Mouse (Mus musculus) lung, postnatal 0 days (tissue): ENCODE measurements around the gene Ccdc191. TPM values are rescaled to one million over a fixed set of nuclear protein-coding genes. Genes with fewer than 3 reads are reported as not detected.

Source experiments
- ATAC-seq: fragments of 200-750 bp; cut with Nextera tagmentation; 2 replicates; pipeline ENCODE4 v1.8.0; 2017; ENCODE audit warnings: moderate library complexity
- DNase-seq: peaks from one replicate; pipeline ENCODE4 v3.0.0-alpha.2; 2016; ENCODE audit warnings: low spot score
- H3K27ac ChIP-seq: fragments of 300-500 bp; sonication (generic); 2 replicates; pipeline ENCODE4 v1.5.1; 2014; ENCODE audit warnings: antibody characterized with exemption, mild to moderate bottlenecking, low read length, mixed read lengths
- H3K27me3 ChIP-seq: fragments of 300-500 bp; sonication (generic); replicated peaks from 2 replicates; pipeline ENCODE4 v1.6.1; 2014; ENCODE audit warnings: low read length, mixed read lengths; ENCODE audit not compliant: insufficient read depth
- H3K36me3 ChIP-seq: fragments of 300-500 bp; sonication (generic); 2 replicates; pipeline ENCODE4 v1.6.1; 2014; ENCODE audit warnings: low read length, mixed read lengths; ENCODE audit not compliant: insufficient read depth
- H3K4me1 ChIP-seq: fragments of 300-500 bp; sonication (generic); 2 replicates; pipeline ENCODE4 v1.6.1; 2014; ENCODE audit warnings: antibody characterized with exemption, low read depth, low read length, mixed read lengths; ENCODE audit not compliant: insufficient read depth
- H3K4me2 ChIP-seq: fragments of 300-500 bp; sonication (generic); replicated peaks from 2 replicates; pipeline ENCODE4 v1.6.1; 2014; ENCODE audit warnings: low read depth, mild to moderate bottlenecking, low read length, moderate library complexity, mixed read lengths
- H3K4me3 ChIP-seq: fragments of 300-500 bp; sonication (generic); 2 replicates; pipeline ENCODE4 v1.5.1; 2014; ENCODE audit warnings: low read depth, low read length
- H3K9ac ChIP-seq: fragments of 300-500 bp; sonication (generic); replicated peaks from 2 replicates; pipeline ENCODE4 v1.6.1; 2014; ENCODE audit warnings: low read depth, mild to moderate bottlenecking
- H3K9me3 ChIP-seq: fragments of 300-500 bp; sonication (generic); 2 replicates; pipeline ENCODE4 v1.6.1; 2016; ENCODE audit warnings: low read length, mixed read lengths
- CTCF ChIP-seq: IDR thresholded peaks from 2 replicates; pipeline ENCODE4 v1.5.1; 2016; ENCODE audit warnings: antibody characterized with exemption, mild to moderate bottlenecking
- EP300 ChIP-seq: IDR thresholded peaks from 2 replicates; pipeline ENCODE4 v1.6.1; 2016; ENCODE audit warnings: antibody characterized with exemption, mild to moderate bottlenecking, control low read depth
- WGBS: fragments of 180-500 bp; shearing (Covaris S2); extraction: QIAGEN DNeasy Blood & Tissue Kit; methylation state at CpG from one replicate; pipeline ENCODE4 v1.1.7; 2014; 5-methylcytosine and 5-hydroxymethylcytosine counted together
- polyA plus RNA-seq: library from polyadenylated mRNA; unstranded; fragments of >200 nt; fragmentation: Nextera tagmentation; extraction: Ambion mirVana; gene quantifications from 2 replicates; pipeline ENCODE4 v1.2.1, GENCODE M21; 2015

Gene Ccdc191
- 11.0 and 11.9 TPM in 2 replicates for polyA plus RNA-seq

- ATAC-seq (peak; percentile 100), DNase-seq (peak; percentile 100)
- WGBS: under 1% methylated on average over 33 of the region's 33 CpGs
- Histone ChIP-seq H3K36me3 (no peaks in the 10 kb centered on the region), H3K9me3 (no peaks in the 10 kb centered on the region), H3K4me1 (peaks cover 6% of the 10 kb centered on the region; the same call in 1 of the 2 replicates), H3K27me3 (no peaks in the 10 kb centered on the region), H3K27ac (peak within 1 kb of the TSS; percentile 55), H3K4me3 (peak within 1 kb of the TSS; percentile 58), H3K9ac (peak within 1 kb of the TSS; percentile 69), H3K4me2 (peak within 1 kb of the TSS; percentile 63)
- TF ChIP-seq EP300: peak; percentile 51
- TF ChIP-seq CTCF: no peak
Measured at GRCm38 (mm10) chr16:43889208-43890004, at the start of gene Ccdc191. Gene Ccdc191 (plus strand): TSS chr16:43889800.

GRCm38 (mm10) chr16:43841236-43841635, 48.4 kb upstream of the Ccdc191 start:
- Histone ChIP-seq H3K36me3 (no peaks in the 10 kb centered on the region), H3K9ac (no peak overlapping the region), H3K4me2 (no peak overlapping the region), H3K4me3 (no peak overlapping the region), H3K9me3 (no peaks in the 10 kb centered on the region), H3K4me1 (no peaks in the 10 kb centered on the region), H3K27ac (no peak overlapping the region), H3K27me3 (no peaks in the 10 kb centered on the region)
- DNase-seq (no peak), ATAC-seq (no peak)
- TF ChIP-seq CTCF (no peak), EP300 (no peak)
- 79% methylated on average over 1 of the region's 1 CpGs for WGBS

GRCm38 (mm10) chr16:43849839-43850238, 39.8 kb upstream of the Ccdc191 start:
- no peak for ATAC-seq
- DNase-seq: no peak

GRCm38 (mm10) chr16:43858941-43859476, 30.6 kb upstream of the Ccdc191 start:
- Histone ChIP-seq H3K27me3 (no peaks in the 10 kb centered on the region), H3K4me3 (no peak overlapping the region), H3K9me3 (no peaks in the 10 kb centered on the region), H3K9ac (no peak overlapping the region), H3K36me3 (peaks cover 8% of the 10 kb centered on the region; the same call in 1 of the 2 replicates), H3K4me2 (no peak overlapping the region), H3K27ac (no peak overlapping the region), H3K4me1 (no peaks in the 10 kb centered on the region)
- DNase-seq (no peak), ATAC-seq (no peak)
- WGBS: 87% methylated on average over 5 of the region's 5 CpGs
- TF ChIP-seq CTCF: no peak
- no peak for TF ChIP-seq EP300

More at GRCm38 (mm10) chr16:43849839-43850238, 39.8 kb upstream of the Ccdc191 start:
- Histone ChIP-seq H3K27me3 (no peaks in the 10 kb centered on the region), H3K9me3 (no peaks in the 10 kb centered on the region), H3K4me2 (no peak overlapping the region), H3K4me3 (no peak overlapping the region), H3K4me1 (no peaks in the 10 kb centered on the region), H3K27ac (no peak overlapping the region), H3K36me3 (no peaks in the 10 kb centered on the region), H3K9ac (no peak overlapping the region)
- WGBS: 58% methylated on average over 1 of the region's 1 CpGs
- TF ChIP-seq CTCF: no peak
- no peak for TF ChIP-seq EP300

- WGBS: 53% methylated on average over 6 of the region's 6 CpGs
- peak; percentile 15 for DNase-seq
- no peaks in the 10 kb centered on the region for H3K4me1 ChIP-seq
Measured at GRCm38 (mm10) chr16:43860624-43861023, 29.0 kb upstream of the Ccdc191 start.

GRCm38 (mm10) chr16:43869805-43870204, 19.8 kb upstream of the Ccdc191 start:
- DNase-seq (no peak), ATAC-seq (no peak)
- Histone ChIP-seq H3K27me3 (no peaks in the 10 kb centered on the region), H3K27ac (no peak overlapping the region), H3K4me2 (no peak overlapping the region), H3K9ac (no peak overlapping the region), H3K36me3 (peaks cover 13% of the 10 kb centered on the region; the same call in 1 of the 2 replicates), H3K4me3 (no peak overlapping the region), H3K9me3 (no peaks in the 10 kb centered on the region), H3K4me1 (no peaks in the 10 kb centered on the region)
- TF ChIP-seq EP300 (no peak), CTCF (no peak)

More at GRCm38 (mm10) chr16:43860624-43861023, 29.0 kb upstream of the Ccdc191 start:
- Histone ChIP-seq H3K9me3 (no peaks in the 10 kb centered on the region), H3K9ac (no peak overlapping the region), H3K36me3 (peaks cover 8% of the 10 kb centered on the region; the same call in 1 of the 2 replicates), H3K27me3 (no peaks in the 10 kb centered on the region), H3K4me3 (no peak overlapping the region), H3K27ac (no peak overlapping the region), H3K4me2 (no peak overlapping the region)
- no peak for ATAC-seq
- TF ChIP-seq EP300: no peak
- TF ChIP-seq CTCF: no peak
